Mouse (Mus musculus) ES-E14 (cell line): ENCODE measurements around the gene Gmcl1.

Experiments used
- HCFC1 ChIP-seq: IDR thresholded peaks from 2 replicates; pipeline ENCODE4 v1.6.1; 2012; ENCODE audit warnings: low read length, inconsistent platforms, borderline replicate concordance; ENCODE audit not compliant: insufficient read depth
- MAFK ChIP-seq: IDR thresholded peaks from 2 replicates; pipeline ENCODE4 v1.6.1; 2014; ENCODE audit warnings: mild to moderate bottlenecking, low read depth, low read length, inconsistent platforms; ENCODE audit not compliant: insufficient read depth
- ZNF384 ChIP-seq: IDR thresholded peaks from 2 replicates; pipeline ENCODE4 v1.6.1; 2012; ENCODE audit warnings: low read depth, low read length, inconsistent platforms

DNA sequence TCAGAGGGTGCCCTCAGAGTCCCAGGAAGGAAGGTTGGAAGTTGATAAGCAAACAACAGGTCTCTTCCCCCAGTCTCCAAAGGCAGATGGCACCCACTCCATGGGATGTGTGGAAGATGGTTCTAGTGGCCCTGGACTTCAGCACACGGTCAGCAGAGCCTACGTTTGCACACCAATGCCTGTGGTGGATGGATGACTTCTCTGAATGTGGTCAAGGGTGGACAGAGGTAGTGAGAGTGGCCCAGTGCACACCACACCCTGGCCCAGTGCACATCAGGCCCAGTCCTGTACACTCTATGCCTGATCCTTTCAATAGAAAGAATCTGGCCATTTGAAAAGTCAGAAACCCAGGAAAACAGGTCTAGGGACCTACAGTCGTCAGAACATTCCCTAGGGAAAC, 74.7 kb downstream of the Gmcl1 start:
- TF ChIP-seq ZNF384 = no peak
- TF ChIP-seq HCFC1 = no peak
- TF ChIP-seq MAFK = no peak
